In the genomic region with DNA sequence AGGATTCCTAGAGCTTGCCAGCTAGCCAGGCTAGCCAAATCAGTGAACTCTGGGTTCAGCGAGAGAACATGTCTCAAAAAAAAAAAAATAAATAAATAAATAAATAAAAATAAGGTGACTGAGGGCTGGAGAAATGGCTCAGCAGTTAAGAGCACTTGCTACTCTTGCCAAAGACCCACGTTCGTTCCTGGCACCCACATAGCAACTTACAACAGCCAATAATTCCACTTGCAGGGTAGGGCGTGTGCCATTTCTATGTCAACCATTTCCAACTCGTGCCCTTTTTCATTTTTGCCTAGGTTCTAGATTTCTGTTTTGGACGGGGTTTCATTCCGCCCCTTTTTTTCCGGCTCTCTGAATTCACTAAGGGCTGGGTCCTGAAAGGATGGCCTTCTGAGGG, we compare ENCODE assay signal across 1 mouse cellular context.
TF ChIP-seq lines count a peak whose summit lies in the region.

No protein-coding gene starts in this region.

TF ChIP-seq in MEL, 35 proteins besides CTCF, POLR2A, EP300 and RAD21:
- no peak for TF ChIP-seq TAL1 (IDR thresholded peaks at IDR 0.05; ENCODE audit: low read length)
